ENCODE assay signal across 30 mouse cellular contexts in genomic region chr5:21593201-21593709, GRCm38 (mm10). TPM values are rescaled to one million over a fixed set of nuclear protein-coding genes. Genes with fewer than 3 reads are reported as not detected.
"Had no signal": no experiment of that assay in that cellular context is flagged by ENCODE, and none has a peak within 500 bp of the region (broad histone marks: within the 10 kb centered on the region; RNA-seq: fewer than 3 reads in every experiment).

No protein-coding gene starts in this region.

- H3K36me3 ChIP-seq: heart, embryonic 10.5 days; heart, embryonic 12.5 days; hindbrain, embryonic 13.5 days; hindbrain, embryonic 15.5 days; kidney, embryonic 15.5 days; limb, embryonic 13.5 days; limb, embryonic 15.5 days; liver, embryonic 12.5 days had no signal

- H3K27ac ChIP-seq: heart, embryonic 10.5 days; hindbrain, embryonic 13.5 days; hindbrain, embryonic 15.5 days; hindbrain, postnatal 0 days; kidney, embryonic 15.5 days; kidney, postnatal 0 days; layer of hippocampus, adult 2 months; liver, embryonic 12.5 days; liver, embryonic 14.5 days had no signal

- H3K27me3 ChIP-seq: heart, embryonic 12.5 days; hindbrain, embryonic 13.5 days; hindbrain, embryonic 15.5 days; kidney, embryonic 15.5 days; limb, embryonic 13.5 days; limb, embryonic 15.5 days; liver, embryonic 12.5 days had no signal

- H3K4me3 ChIP-seq: heart, embryonic 10.5 days; heart, embryonic 12.5 days; hindbrain, embryonic 13.5 days; hindbrain, embryonic 15.5 days; kidney, embryonic 15.5 days; layer of hippocampus, adult 2 months; limb, embryonic 13.5 days; limb, embryonic 15.5 days; liver, embryonic 12.5 days had no signal

- H3K4me1 ChIP-seq: hindbrain, embryonic 13.5 days; hindbrain, embryonic 15.5 days; kidney, embryonic 15.5 days; liver, embryonic 12.5 days had no signal

- DNase-seq: gastrocnemius, postnatal 14 days; gastrocnemius, postnatal 36 days; heart, adult 18-20 months; heart, postnatal 10 days; kidney, adult 11 months; kidney, adult 2 months; kidney, adult 9 months; kidney, postnatal 14 days; kidney, postnatal 36 days; left cerebral cortex, postnatal 4 days; lung, adult 18-20 months had no signal

- H3K9ac ChIP-seq: heart, embryonic 12.5 days; hindbrain, embryonic 13.5 days; hindbrain, embryonic 15.5 days; kidney, embryonic 15.5 days; limb, embryonic 13.5 days; limb, embryonic 15.5 days; liver, embryonic 12.5 days; liver, embryonic 14.5 days had no signal

- ATAC-seq: hindbrain, postnatal 0 days; intestine, embryonic 16.5 days; liver, embryonic 12.5 days had no signal

- H3K4me2 ChIP-seq: heart, embryonic 12.5 days; hindbrain, embryonic 13.5 days; hindbrain, embryonic 15.5 days; kidney, embryonic 15.5 days; limb, embryonic 13.5 days; limb, embryonic 15.5 days; liver, embryonic 12.5 days had no signal

- H3K9me3 ChIP-seq: heart, embryonic 10.5 days; heart, embryonic 12.5 days; hindbrain, embryonic 13.5 days; hindbrain, embryonic 15.5 days; kidney, embryonic 15.5 days; limb, embryonic 13.5 days; limb, embryonic 15.5 days; liver, embryonic 12.5 days had no signal

RNA-seq across cellular contexts. Expression of gene Lrrc17, which starts 49.9 kb away (rescaled TPM):
- total RNA-seq: hematopoietic stem cell, adult 5-6 weeks had no signal

RNA-seq across cellular contexts. Expression of gene Fbxl13, which starts 52.2 kb away (rescaled TPM):
- total RNA-seq: gastrocnemius, adult 18-20 months; gastrocnemius, adult 8-10 months; heart, adult 18-20 months; heart, adult 8-10 months; heart, postnatal 25 days; hematopoietic stem cell, adult 5-6 weeks had no signal
- polyA plus RNA-seq: limb, embryonic 15.5 days; liver, adult 2 months had no signal
